Mouse (Mus musculus) CD4-positive, CD25-positive, alpha-beta regulatory T cell, adult 2 months (primary cell): Measurements from ENCODE around the gene Rpl24.
"Not testable (repeated sequence)": the region's sequence is repeated elsewhere in the genome, so short reads cannot be mapped to it uniquely, and the experiment has no call there.

Experiments used
- DNase-seq: peaks from one replicate; pipeline ENCODE4 v3.0.0-alpha.2; 2012; ENCODE audit warnings: low read depth, low spot score

Rpl24 gene

DNA sequence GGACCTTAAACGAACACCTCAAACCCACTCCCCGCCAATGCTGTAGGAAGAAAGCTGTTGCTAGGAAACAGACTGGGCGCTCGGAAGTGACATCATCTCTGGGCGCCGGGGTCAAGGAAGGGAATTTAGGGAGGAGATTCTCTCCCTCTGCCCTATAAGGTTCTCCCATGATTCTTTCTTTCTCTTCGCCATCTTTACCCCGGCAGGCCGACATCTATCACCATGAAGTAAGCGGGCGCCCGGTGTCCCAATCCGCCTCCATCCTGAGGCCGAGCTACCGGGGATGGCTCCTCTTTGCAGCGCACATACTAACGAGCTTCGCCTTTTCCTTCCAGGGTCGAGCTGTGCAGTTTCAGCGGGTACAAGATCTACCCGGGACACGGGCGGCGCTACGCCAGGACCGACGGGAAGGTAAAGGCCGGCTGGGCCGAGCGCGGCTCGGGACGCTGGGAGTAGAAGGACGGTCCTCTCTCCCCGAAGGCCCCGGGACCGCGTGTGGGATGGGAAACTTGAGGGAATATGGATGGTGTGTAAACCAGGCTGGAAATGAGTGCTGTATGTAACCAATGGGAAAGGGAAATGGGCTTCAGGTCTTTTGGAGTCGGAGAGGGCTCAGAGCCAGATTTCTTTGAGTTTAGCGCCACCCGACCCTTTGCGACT, at the start of gene Rpl24:
Gene Rpl24, plus strand, starts transcription at position 64 of the 660 bp plus-strand sequence.
- DNase-seq, result peak; percentile 94

GRCm38 (mm10) chr16:55922079-55922478, 44.0 kb upstream of the Rpl24 start:
- no peak for DNase-seq

DNA sequence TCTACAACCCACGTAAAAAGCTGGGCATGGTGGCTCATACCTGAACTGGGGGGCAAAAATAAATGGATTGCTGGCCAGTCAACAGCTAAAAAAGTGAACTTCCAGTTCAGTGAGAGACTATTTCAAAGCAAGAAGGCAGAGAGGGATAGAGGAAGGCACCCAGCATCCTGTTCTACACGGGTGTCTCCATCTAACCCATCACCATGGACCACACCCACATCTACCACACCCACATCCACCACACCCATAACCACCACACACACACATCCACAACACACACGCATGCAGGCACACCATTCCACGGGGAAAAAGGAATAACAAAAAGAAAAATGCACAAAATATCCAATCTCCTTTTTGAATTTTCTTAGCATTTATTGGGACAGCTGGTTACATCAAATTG, 42.1 kb upstream of the Rpl24 start:
- DNase-seq, result peak; percentile 30

GRCm38 (mm10) chr16:55933681-55934343, 32.3 kb upstream of the Rpl24 start:
- DNase-seq, result peak; percentile 73

- peak; percentile 95 for DNase-seq
These were observed 31.5 kb upstream of the Rpl24 start, which contains the start of gene Cep97 for GRCm38 (mm10) chr16:55934453-55935037. Cep97 (minus strand) TSS chr16:55934855.

DNA sequence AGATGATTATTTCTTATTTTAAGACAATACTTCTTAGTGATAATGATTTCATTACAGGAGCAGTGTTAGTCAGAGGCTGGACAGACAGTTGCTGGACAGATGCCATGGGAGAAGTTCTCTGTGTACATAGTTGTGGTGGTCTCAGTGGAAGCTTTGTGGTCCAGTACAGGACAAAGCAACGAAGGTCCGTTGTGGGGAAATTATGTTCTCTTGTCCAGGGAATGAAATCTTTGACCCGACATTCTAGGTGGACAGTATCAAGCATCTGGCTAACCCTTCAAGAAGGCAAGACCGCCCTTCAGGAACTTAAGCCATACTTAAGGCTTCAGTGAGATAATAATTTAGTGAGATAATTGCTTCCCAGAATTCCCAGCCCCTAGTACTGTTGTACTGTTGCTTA, 27.3 kb upstream of the Rpl24 start:
- no peak for DNase-seq

DNA sequence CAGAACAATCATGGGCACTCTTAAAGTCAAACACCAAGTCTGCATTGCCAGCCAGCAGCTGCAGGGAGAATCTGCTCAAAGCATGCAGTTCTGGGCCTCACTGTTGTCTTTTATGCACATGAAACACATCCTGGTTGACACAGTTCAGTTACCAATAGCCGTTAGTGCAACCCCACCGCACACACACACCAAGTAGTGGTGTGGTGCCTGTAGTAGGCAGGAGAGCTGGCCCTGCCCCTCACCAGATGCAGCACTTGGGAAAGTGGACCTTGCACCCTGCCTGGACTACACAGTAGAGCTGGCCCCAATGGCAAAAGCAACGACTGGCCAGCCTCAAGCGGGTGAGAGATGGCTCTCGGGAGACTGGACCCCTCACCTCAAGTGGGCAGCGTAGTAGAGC, 26.4 kb upstream of the Rpl24 start:
- DNase-seq, result no peak

DNA sequence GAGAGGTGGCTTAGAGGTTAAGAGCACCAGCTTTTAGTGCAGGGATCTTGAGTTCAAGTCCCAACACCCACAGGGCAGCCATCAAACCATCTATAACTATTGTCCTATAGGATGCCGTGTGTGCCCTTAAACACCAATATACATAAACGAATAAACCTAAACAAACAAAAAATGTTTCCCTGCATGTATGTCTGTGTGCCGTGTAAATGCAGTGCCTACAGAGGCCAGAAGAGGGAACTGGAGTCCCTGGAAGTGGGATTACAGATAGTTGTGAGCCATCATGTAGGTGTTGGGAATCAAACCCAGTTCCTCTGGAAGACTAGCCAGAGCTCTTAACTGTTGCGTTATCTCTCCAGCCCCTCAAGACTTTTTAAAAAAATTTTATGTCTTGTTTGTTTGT, 25.3 kb upstream of the Rpl24 start:
- DNase-seq, result no peak

DNA sequence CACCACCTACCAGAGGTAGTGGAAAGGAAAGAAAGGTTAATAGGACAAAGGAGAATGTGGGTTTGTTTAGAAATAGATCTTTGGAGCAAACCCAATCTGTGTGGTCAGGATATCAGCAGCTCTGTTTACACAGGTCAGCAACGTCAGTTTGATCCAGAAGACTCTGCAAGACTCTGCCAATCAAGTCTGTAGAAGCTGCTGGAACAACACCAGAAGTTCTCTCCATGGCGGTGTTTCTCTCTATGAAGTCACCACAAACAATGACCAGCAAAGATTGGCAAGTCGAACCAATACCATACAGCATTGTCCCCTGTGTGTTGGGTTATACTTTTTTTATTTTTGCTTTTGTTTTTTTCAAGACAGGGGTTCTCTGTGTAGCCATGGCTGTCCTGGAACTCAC, 18.8 kb upstream of the Rpl24 start:
- DNase-seq, result no peak

GRCm38 (mm10) chr16:55947876-55948410, 18.1 kb upstream of the Rpl24 start:
- peak; percentile 72 for DNase-seq

GRCm38 (mm10) chr16:55948963-55949362, 17.1 kb upstream of the Rpl24 start:
- DNase-seq, result peak; percentile 95

DNA sequence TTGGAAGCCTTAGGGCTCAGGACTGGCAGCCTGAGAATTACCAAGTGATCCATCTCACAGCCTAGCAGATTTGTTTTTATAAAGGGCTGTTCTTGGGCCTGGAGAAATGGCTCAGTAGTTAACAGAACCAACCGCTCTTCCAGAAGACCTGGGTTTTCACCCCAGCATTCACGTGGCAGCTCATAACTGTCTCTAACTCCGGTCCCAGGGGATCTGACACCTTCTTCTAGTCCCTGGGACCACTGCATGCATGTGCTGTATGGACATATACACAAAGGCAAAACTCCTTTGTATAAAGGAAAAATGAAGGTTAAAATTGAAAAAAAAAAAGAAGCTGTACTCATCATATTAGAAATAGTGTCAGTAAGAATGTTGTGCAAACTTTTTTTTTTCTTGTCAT, 15.6 kb upstream of the Rpl24 start:
- no peak for DNase-seq

- DNase-seq, result peak; percentile 93
These were observed 15.0 kb upstream of the Rpl24 start for GRCm38 (mm10) chr16:55950946-55951678.

DNA sequence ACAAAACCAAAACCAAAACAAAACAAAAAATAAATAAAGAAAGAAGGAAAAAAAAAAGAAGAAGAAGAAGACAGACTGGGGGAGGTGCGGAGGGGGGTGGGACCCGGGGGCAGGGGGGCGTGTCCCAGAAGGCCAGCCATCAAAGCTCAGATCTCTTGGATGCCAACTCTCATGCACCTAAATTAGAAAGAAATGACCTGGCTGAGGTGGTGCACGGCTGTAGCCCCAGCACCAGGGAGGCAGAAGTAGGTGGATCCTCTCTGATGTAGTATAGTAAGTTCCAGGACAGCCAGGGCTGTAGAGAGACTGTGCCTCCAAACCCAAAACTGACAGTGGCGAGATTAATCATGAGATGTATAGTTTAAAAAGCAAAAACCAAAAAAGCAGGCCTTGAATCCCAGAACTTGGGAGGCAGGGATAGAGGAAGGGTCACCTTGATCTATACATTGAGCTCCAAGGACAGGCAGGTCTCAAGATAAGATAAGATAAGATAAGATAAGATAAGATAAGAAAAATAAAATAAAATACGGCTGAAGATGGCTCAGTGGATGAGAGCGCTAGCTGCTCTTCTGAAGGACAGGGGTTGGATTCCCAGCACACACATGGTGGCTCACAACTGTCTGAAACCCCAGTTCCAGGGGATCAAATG, 14.3 kb upstream of the Rpl24 start:
- peak; percentile 63 for DNase-seq

GRCm38 (mm10) chr16:55952771-55953170, 13.3 kb upstream of the Rpl24 start:
- DNase-seq, result peak; percentile 44

DNA sequence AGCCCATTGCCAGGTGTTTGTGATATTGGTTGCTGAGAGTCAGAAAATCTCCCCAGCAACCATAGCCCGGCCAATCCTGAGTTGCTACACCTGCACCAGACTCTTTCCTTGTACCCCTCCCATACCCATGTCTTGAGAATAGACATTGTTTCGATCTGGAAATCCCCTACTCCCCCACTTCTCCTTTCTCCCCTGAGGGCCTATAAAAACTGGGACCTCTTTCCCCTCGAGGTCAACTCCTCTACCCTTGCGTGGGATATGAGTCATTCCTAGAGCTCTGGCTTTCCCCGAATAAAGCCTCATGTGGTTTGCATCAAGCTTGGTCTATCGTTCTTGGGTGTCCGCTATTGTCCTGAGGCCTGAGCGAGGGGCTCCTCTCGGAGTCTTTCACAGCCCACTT, 11.9 kb upstream of the Rpl24 start:
- not testable (repeated sequence) for DNase-seq

- DNase-seq, result peak; percentile 56
These were observed 3.0 kb upstream of the Rpl24 start for GRCm38 (mm10) chr16:55963068-55963467.

DNA sequence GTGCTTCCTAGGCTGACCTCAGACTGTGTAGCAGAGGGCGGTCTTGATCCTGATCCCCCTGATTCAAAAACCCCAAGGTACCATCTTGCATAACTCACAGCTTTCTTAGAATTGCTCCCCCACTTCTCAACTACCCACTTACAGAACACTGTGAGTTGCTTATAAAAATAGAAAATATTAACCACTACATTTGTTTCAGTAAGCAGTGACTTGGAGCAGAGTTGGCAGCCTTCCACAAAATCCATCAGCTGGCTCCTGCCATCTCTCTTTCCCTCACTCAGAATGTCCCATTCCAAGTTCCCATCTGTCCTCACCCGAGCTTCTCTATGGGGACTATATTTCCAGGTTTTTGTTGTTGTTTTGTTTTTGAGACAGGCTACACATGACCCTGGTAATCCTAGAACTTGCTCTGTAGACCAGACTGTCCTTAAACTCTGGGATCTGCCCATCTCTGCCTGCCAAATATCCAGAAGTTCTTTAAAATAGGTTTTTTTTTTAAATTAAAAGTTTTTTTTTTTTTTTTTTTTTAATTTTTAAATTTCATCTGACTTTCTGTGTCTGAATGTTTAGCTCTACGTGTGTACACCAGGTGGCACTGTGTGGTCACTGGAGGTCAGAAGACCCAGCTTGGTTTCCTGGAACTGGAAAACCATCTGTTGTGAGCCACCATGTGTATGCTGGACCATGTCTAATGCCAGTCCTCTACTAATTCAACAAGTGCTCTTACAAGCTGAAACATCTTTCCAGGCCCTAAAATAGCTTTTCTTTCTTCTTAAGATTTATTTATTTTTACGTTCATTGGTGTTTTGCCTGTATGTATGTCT, 1.7 kb upstream of the Rpl24 start:
- DNase-seq, result peak; percentile 66

DNA sequence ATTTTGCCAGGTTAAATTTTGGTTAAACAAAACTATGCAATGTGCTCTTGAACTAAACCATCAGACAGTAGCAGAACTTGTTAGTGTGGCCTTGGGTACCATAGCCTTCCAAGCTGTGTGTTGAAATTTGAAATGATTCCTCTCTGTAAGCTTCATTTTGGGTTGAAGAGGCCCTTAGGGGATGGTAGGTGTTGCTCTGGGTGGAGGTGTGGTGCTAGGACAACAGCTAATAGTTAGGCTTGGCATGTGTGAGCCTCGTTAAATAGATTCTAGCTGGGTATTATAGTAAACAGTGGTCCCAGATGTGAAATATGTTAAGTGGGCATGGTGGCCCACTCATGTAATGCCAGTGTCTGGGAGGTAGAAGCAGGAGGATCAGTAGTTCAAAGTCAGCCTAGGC, 1.1 kb downstream of the Rpl24 start:
- no peak for DNase-seq

- DNase-seq, result peak; percentile 75
These were observed 3.1 kb downstream of the Rpl24 start for GRCm38 (mm10) chr16:55969147-55969546.

GRCm38 (mm10) chr16:55970416-55970815, 4.3 kb downstream of the Rpl24 start:
- no peak for DNase-seq
